In genomic region chr12:100665294-100665693, GRCm38 (mm10) we compare ENCODE assay signal across 11 mouse cellular contexts.
"Had no signal": no experiment of that assay in that cellular context is flagged by ENCODE, and none has a peak within 500 bp of the region (broad histone marks: within the 10 kb centered on the region; RNA-seq: fewer than 3 reads in every experiment).

No protein-coding gene starts in this region.

- H3K27me3 ChIP-seq: limb, embryonic 13.5 days; neural tube, embryonic 15.5 days had no signal

- H3K27ac ChIP-seq: layer of hippocampus, adult 2 months; limb, embryonic 13.5 days; liver, embryonic 14.5 days; neural tube, embryonic 15.5 days had no signal

- H3K4me2 ChIP-seq: limb, embryonic 13.5 days; neural tube, embryonic 15.5 days had no signal

- H3K9ac ChIP-seq: limb, embryonic 13.5 days; liver, embryonic 14.5 days; neural tube, embryonic 15.5 days had no signal

- DNase-seq: kidney, postnatal 36 days; left cerebral cortex, postnatal 4 days; lung, adult 18-20 months; right cerebral cortex, adult 18-20 months; right cerebral cortex, postnatal 25 days; thymus, postnatal 36 days had no signal

- H3K4me1 ChIP-seq: limb, embryonic 13.5 days; neural tube, embryonic 15.5 days had no signal

- H3K36me3 ChIP-seq: limb, embryonic 13.5 days; neural tube, embryonic 15.5 days had no signal

- H3K4me3 ChIP-seq: layer of hippocampus, adult 2 months; limb, embryonic 13.5 days; myocyte; neural tube, embryonic 15.5 days had no signal

- H3K9me3 ChIP-seq: limb, embryonic 13.5 days; neural tube, embryonic 15.5 days had no signal
